Mouse (Mus musculus) neural tube, embryonic 13.5 days (tissue): ENCODE results near the gene Xpr1. TPM values are rescaled to one million over a fixed set of nuclear protein-coding genes. Genes with fewer than 3 reads are reported as not detected.
"Not testable (repeated sequence)": the region's sequence is repeated elsewhere in the genome, so short reads cannot be mapped to it uniquely, and the experiment has no call there.

Source experiments
- ATAC-seq: fragments of 200-750 bp; cut with Nextera tagmentation; 2 replicates; pipeline ENCODE4 v1.8.0; 2017; ENCODE audit warnings: low read depth, mild to moderate bottlenecking, moderate TSS enrichment, moderate library complexity
- H3K27ac ChIP-seq: fragments of 300-500 bp; sonication (generic); replicated peaks from 2 replicates; pipeline ENCODE4 v1.5.1; 2015; ENCODE audit warnings: moderate library complexity, mild to moderate bottlenecking, inconsistent platforms
- H3K27me3 ChIP-seq: fragments of 300-500 bp; sonication (generic); 2 replicates; pipeline ENCODE4 v1.6.1; 2015; ENCODE audit warnings: mild to moderate bottlenecking, inconsistent platforms
- H3K36me3 ChIP-seq: fragments of 300-500 bp; sonication (generic); 2 replicates; pipeline ENCODE4 v1.6.1; 2015; ENCODE audit warnings: mild to moderate bottlenecking, inconsistent platforms
- H3K4me1 ChIP-seq: fragments of 300-500 bp; sonication (generic); replicated peaks from 2 replicates; pipeline ENCODE4 v1.6.1; 2015; ENCODE audit warnings: inconsistent platforms
- H3K4me2 ChIP-seq: fragments of 300-500 bp; sonication (generic); 2 replicates; pipeline ENCODE4 v1.6.1; 2015; ENCODE audit warnings: inconsistent platforms, mild to moderate bottlenecking, moderate library complexity
- H3K4me3 ChIP-seq: fragments of 300-500 bp; sonication (generic); 2 replicates; pipeline ENCODE4 v1.5.1; 2015; ENCODE audit warnings: mild to moderate bottlenecking, inconsistent platforms
- H3K9ac ChIP-seq: fragments of 300-500 bp; sonication (generic); 2 replicates; pipeline ENCODE4 v1.6.1; 2015; ENCODE audit warnings: moderate library complexity, mild to moderate bottlenecking, inconsistent platforms
- H3K9me3 ChIP-seq: fragments of 300-500 bp; sonication (generic); 2 replicates; pipeline ENCODE4 v1.6.1; 2016; ENCODE audit warnings: inconsistent platforms
- WGBS: fragments of 180-500 bp; shearing (Covaris S2); methylation state at CpG from one replicate; pipeline ENCODE4 v1.1.7; 2015; 5-methylcytosine and 5-hydroxymethylcytosine counted together
- polyA plus RNA-seq: library from polyadenylated mRNA; unstranded; fragments of >200 nt; fragmentation: Nextera tagmentation; extraction: Ambion mirVana; gene quantifications from 2 replicates; pipeline ENCODE4 v1.2.1, GENCODE M21; 2015

Gene Xpr1
- polyA plus RNA-seq, 1 experiment from 2014 or later, result 45.3 TPM

DNA sequence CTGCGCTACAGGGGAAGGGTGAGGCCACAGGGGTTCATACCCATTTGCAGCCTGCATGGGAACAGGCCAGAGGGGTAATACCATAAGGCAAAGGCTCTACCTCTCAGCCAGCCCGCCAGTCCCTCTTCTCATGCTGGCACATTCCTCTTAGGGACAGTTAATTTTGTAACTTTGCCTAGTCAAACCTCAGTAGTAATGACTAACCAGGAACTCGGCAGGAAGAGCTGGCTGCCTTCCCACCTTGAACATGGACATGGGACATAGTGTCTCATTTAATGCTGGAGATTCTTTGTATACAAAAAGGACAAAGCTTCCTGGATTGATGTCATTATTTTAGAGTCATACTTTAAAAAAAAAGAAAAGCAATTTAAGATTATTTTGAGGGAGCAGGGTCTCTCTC, 142.2 kb downstream of the Xpr1 start:
- no peaks in the 10 kb centered on the region for H3K9me3 ChIP-seq
- H3K36me3 ChIP-seq, result peaks cover 11% of the 10 kb centered on the region
- 77% methylated on average over 3 of the region's 3 CpGs for WGBS
- H3K4me1 ChIP-seq, result no peaks in the 10 kb centered on the region
- H3K27me3 ChIP-seq, result no peaks in the 10 kb centered on the region
- no peak for ATAC-seq
- no peak overlapping the region for H3K27ac ChIP-seq
- no peak overlapping the region for H3K9ac ChIP-seq
- H3K4me2 ChIP-seq, result no peak overlapping the region
- no peak overlapping the region for H3K4me3 ChIP-seq

DNA sequence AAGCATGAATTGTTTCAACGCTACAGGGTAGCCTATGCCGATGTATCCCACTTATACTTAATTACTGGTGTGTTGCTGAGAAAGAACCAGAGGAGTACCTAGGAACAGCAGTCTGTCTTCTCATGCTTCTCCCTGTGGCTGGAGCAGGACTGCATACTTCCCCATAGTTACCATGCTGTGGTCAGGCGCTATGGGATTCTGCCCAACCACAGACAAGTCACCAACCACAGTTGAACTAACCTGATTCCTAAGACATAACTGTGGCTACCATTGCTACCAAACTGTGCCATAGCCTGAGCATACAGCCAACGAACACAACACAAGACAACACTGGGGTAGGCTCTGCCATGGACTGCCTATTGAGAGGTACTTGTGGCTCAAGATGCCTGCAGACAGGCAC, 144.3 kb downstream of the Xpr1 start:
- Histone ChIP-seq H3K4me2 (no peak overlapping the region), H3K27ac (no peak overlapping the region), H3K27me3 (no peaks in the 10 kb centered on the region), H3K4me3 (no peak overlapping the region), H3K9ac (no peak overlapping the region), H3K36me3 (no peaks in the 10 kb centered on the region), H3K9me3 (no peaks in the 10 kb centered on the region), H3K4me1 (no peaks in the 10 kb centered on the region)
- 93% methylated on average over 4 of the region's 4 CpGs for WGBS
- no peak for ATAC-seq

GRCm38 (mm10) chr1:155262496-155262895, 154.7 kb downstream of the Xpr1 start:
- H3K4me1 ChIP-seq, H3K4me2 ChIP-seq, H3K27me3 ChIP-seq, H3K9ac ChIP-seq, H3K27ac ChIP-seq, H3K9me3 ChIP-seq, ATAC-seq, H3K4me3 ChIP-seq, H3K36me3 ChIP-seq: not testable (repeated sequence)
- WGBS, result 94% methylated on average over 10 of the region's 10 CpGs

DNA sequence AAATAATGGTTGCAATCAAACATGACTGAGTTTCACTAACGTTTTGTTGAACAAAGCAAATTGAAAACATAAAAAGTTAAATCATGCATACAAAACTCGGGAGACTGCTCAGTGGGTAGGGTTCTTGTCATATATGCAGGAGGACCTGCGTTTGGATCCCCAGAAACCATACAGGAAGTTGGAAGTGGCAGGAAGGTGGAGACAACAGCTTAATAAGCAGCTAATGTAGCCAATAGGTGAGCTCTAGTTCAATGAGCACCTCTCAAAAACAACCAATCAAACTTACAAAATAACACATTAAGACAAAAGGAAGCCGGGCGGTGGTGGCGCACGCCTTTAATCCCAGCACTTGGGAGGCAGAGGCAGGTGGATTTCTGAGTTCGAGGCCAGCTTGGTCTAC, 162.9 kb downstream of the Xpr1 start:
- no peak overlapping the region for H3K4me3 ChIP-seq
- no peak overlapping the region for H3K27ac ChIP-seq
- H3K27me3 ChIP-seq, result no peaks in the 10 kb centered on the region
- no peaks in the 10 kb centered on the region for H3K36me3 ChIP-seq
- ATAC-seq, result no peak
- no peak overlapping the region for H3K9ac ChIP-seq
- 85% methylated on average over 8 of the region's 8 CpGs for WGBS
- H3K4me1 ChIP-seq, result no peaks in the 10 kb centered on the region
- H3K9me3 ChIP-seq, result no peaks in the 10 kb centered on the region
- no peak overlapping the region for H3K4me2 ChIP-seq

- H3K36me3 ChIP-seq, result no peaks in the 10 kb centered on the region
- H3K27me3 ChIP-seq, result no peaks in the 10 kb centered on the region
- WGBS, result 84% methylated on average over 12 of the region's 12 CpGs
- ATAC-seq, result no peak
- H3K4me3 ChIP-seq, result no peak overlapping the region
- no peaks in the 10 kb centered on the region for H3K4me1 ChIP-seq
- H3K27ac ChIP-seq, result no peak overlapping the region
- H3K9me3 ChIP-seq, result no peaks in the 10 kb centered on the region
- H3K4me2 ChIP-seq, result no peak overlapping the region
- no peak overlapping the region for H3K9ac ChIP-seq
Observed at GRCm38 (mm10) chr1:155253126-155253525, 164.1 kb downstream of the Xpr1 start.

DNA sequence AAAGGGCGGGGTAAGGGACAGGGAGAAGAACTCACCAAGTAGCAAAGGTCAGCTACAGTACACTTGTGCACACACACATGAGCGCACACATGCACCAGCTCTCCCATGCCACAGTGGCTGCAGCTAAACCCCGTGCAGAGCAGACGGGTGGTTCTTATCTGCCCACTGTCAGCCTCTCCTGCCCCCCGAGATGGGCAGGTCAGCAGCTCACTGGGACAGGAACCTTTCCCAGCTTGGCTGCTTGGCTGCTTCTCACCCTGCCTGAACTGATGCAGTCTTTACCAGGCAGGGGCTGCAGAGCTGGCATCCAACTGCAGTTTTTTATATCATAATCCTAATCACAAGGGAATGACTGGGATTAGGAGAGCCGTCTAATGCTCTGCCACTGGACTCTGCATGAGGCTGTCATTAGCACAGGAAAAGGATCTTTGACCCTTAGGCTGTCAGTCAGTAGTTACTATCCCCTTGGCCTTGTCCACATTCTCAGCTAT, 164.5 kb downstream of the Xpr1 start:
- no peaks in the 10 kb centered on the region for H3K9me3 ChIP-seq
- 62% methylated on average over 6 of the region's 6 CpGs for WGBS
- H3K9ac ChIP-seq, result no peak overlapping the region
- no peak overlapping the region for H3K4me2 ChIP-seq
- H3K36me3 ChIP-seq, result no peaks in the 10 kb centered on the region
- no peak overlapping the region for H3K4me3 ChIP-seq
- no peak overlapping the region for H3K27ac ChIP-seq
- ATAC-seq, result no peak
- no peaks in the 10 kb centered on the region for H3K4me1 ChIP-seq
- H3K27me3 ChIP-seq, result no peaks in the 10 kb centered on the region

- H3K27ac ChIP-seq, result no peak overlapping the region
- H3K9ac ChIP-seq, result no peak overlapping the region
- no peak for ATAC-seq
- H3K9me3 ChIP-seq, result no peaks in the 10 kb centered on the region
- no peaks in the 10 kb centered on the region for H3K36me3 ChIP-seq
- WGBS, result 83% methylated on average over 5 of the region's 5 CpGs
- no peak overlapping the region for H3K4me3 ChIP-seq
- no peak overlapping the region for H3K4me2 ChIP-seq
- no peaks in the 10 kb centered on the region for H3K27me3 ChIP-seq
- H3K4me1 ChIP-seq, result no peaks in the 10 kb centered on the region
Observed at GRCm38 (mm10) chr1:155251596-155251995, 165.6 kb downstream of the Xpr1 start.

- H3K4me2 ChIP-seq, result no peak overlapping the region
- WGBS, result 24% methylated on average over 4 of the region's 4 CpGs
- no peak for ATAC-seq
- no peaks in the 10 kb centered on the region for H3K36me3 ChIP-seq
- H3K4me1 ChIP-seq, result no peaks in the 10 kb centered on the region
- H3K9ac ChIP-seq, result no peak overlapping the region
- H3K27me3 ChIP-seq, result peaks cover 1% of the 10 kb centered on the region
- no peaks in the 10 kb centered on the region for H3K9me3 ChIP-seq
- no peak overlapping the region for H3K4me3 ChIP-seq
- no peak overlapping the region for H3K27ac ChIP-seq
Observed at GRCm38 (mm10) chr1:155250531-155251135, 166.6 kb downstream of the Xpr1 start.

- H3K9ac ChIP-seq, result no peak overlapping the region
- H3K36me3 ChIP-seq, result no peaks in the 10 kb centered on the region
- 37% methylated on average over 5 of the region's 5 CpGs for WGBS
- H3K27ac ChIP-seq, result no peak overlapping the region
- H3K27me3 ChIP-seq, result peaks cover 7% of the 10 kb centered on the region
- H3K4me2 ChIP-seq, result no peak overlapping the region
- no peaks in the 10 kb centered on the region for H3K9me3 ChIP-seq
- no peaks in the 10 kb centered on the region for H3K4me1 ChIP-seq
- no peak overlapping the region for H3K4me3 ChIP-seq
- ATAC-seq, result no peak
Observed at GRCm38 (mm10) chr1:155249896-155250295, 167.3 kb downstream of the Xpr1 start.

DNA sequence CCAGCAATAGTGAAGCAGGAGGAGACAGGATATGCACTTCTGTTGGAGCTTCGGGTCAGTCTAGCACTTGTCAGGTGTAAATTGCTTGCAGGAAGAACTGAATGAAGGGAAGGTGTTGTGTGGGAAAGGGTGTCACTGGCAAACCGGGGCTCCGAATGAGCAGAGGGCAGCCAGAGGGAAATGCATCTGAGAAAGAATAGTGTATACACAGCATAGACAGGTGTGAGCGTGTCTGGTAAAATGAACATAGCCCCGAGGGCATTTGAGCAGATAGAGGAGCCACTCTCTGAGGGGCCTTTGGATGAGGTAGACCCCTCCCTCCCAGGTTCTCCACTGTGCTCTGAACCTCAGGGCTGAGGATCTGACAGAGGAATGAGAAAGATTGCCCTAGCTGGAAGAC, 169.2 kb downstream of the Xpr1 start:
- ATAC-seq, result no peak
- no peak overlapping the region for H3K4me3 ChIP-seq
- no peak overlapping the region for H3K9ac ChIP-seq
- no peak overlapping the region for H3K4me2 ChIP-seq
- WGBS, result 68% methylated on average over 5 of the region's 5 CpGs
- H3K9me3 ChIP-seq, result no peaks in the 10 kb centered on the region
- peaks cover 15% of the 10 kb centered on the region for H3K4me1 ChIP-seq
- peaks cover 24% of the 10 kb centered on the region for H3K27me3 ChIP-seq
- no peaks in the 10 kb centered on the region for H3K36me3 ChIP-seq
- H3K27ac ChIP-seq, result no peak overlapping the region

DNA sequence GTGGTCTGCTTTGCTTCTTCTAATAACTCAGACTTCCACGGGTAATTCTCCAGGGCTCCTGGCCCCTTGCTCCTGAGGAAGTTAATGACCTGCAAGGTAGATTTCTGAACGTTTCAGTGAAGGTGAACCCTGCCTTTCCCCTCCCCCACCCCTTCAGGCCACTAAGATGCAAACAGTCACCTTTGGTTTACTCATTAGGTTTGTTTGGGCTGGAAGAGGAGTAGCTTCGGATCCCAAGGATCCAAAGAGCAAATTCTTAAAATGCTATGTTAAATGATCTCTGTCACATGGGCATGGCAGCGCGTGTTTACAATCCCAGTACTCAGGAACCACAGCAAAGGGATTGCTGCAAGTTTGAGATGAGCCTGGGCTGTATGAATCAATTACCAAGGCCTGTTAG, 169.8 kb downstream of the Xpr1 start:
- H3K4me2 ChIP-seq, result no peak overlapping the region
- H3K4me1 ChIP-seq, result peaks cover 15% of the 10 kb centered on the region
- WGBS, result 47% methylated on average over 5 of the region's 5 CpGs
- no peaks in the 10 kb centered on the region for H3K36me3 ChIP-seq
- H3K9ac ChIP-seq, result no peak overlapping the region
- H3K27ac ChIP-seq, result no peak overlapping the region
- no peak overlapping the region for H3K4me3 ChIP-seq
- ATAC-seq, result no peak
- H3K27me3 ChIP-seq, result peaks cover 25% of the 10 kb centered on the region
- H3K9me3 ChIP-seq, result no peaks in the 10 kb centered on the region

DNA sequence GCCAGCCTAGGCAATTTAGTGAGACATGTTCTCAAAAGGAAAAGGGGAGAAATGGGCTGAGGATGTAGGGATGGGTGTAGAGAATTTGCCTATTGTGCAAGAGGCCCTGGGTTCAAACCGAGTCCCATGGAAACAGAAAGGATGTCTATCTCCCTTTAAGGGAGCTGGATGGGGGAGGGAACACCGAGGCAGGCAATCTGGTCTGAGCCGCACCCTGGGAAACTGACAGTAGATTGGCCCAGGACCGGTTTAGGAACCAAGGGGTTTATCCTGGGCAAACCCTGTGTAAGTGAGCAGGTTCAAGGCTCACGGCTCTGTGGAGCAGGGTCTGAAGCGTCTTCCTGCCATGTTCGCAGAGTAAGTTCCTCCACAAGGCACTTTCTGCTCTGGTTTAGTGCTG, 171.7 kb downstream of the Xpr1 start:
- H3K9me3 ChIP-seq, result no peaks in the 10 kb centered on the region
- ATAC-seq, result no peak
- H3K36me3 ChIP-seq, result no peaks in the 10 kb centered on the region
- no peak overlapping the region for H3K27ac ChIP-seq
- H3K4me2 ChIP-seq, result no peak overlapping the region
- no peak overlapping the region for H3K4me3 ChIP-seq
- peaks cover 25% of the 10 kb centered on the region for H3K27me3 ChIP-seq
- peaks cover 15% of the 10 kb centered on the region for H3K4me1 ChIP-seq
- no peak overlapping the region for H3K9ac ChIP-seq
- 35% methylated on average over 7 of the region's 7 CpGs for WGBS

GRCm38 (mm10) chr1:155244771-155245211, 172.4 kb downstream of the Xpr1 start:
- 6% methylated on average over 29 of the region's 29 CpGs for WGBS
- no peaks in the 10 kb centered on the region for H3K36me3 ChIP-seq

More at GRCm38 (mm10) chr1:155244771-155245211, 172.4 kb downstream of the Xpr1 start:
- peak overlapping the region; percentile 73 for H3K4me2 ChIP-seq
- H3K4me3 ChIP-seq, result peak overlapping the region; percentile 47
- H3K27ac ChIP-seq, result peak overlapping the region; percentile 34; the same call in 1 of the 2 replicates
- ATAC-seq, result no peak
- H3K4me1 ChIP-seq, result peaks cover 15% of the 10 kb centered on the region
- H3K27me3 ChIP-seq, result peaks cover 25% of the 10 kb centered on the region
- no peaks in the 10 kb centered on the region for H3K9me3 ChIP-seq
- H3K9ac ChIP-seq, result peak overlapping the region; percentile 77
